Mouse (Mus musculus) cortical plate, adult 2 months (tissue): ENCODE measurements around the gene Cxcr5.

Experiments used
- CTCF ChIP-seq: fragments of 200-500 bp; IDR thresholded peaks from 2 replicates; pipeline ENCODE4 v1.5.1; 2011; ENCODE audit warnings: mild to moderate bottlenecking, control low read depth, low read length; ENCODE audit not compliant: insufficient read depth; ENCODE audit errors: extremely low read depth
- POLR2A ChIP-seq: fragments of 200-500 bp; IDR thresholded peaks from 2 replicates; pipeline ENCODE4 v1.6.1; 2011; ENCODE audit warnings: mild to moderate bottlenecking, low read length, control low read depth; ENCODE audit not compliant: insufficient read depth; ENCODE audit errors: extremely low read depth

GRCm38 (mm10) chr9:44502006-44502405 is 59.7 kb downstream of the Cxcr5 start:
- TF ChIP-seq CTCF: peak; percentile 97
- TF ChIP-seq POLR2A: no peak
